Mouse (Mus musculus): ENCODE measurements around the gene Irs2. TPM values are rescaled to one million over a fixed set of nuclear protein-coding genes. Genes with fewer than 3 reads are reported as not detected.

Irs2 gene
- 5.6 and 5.9 TPM in 2 replicates for polyA plus RNA-seq (2016; fragmentation: Nextera tagmentation; extraction: Ambion mirVana)

DNA sequence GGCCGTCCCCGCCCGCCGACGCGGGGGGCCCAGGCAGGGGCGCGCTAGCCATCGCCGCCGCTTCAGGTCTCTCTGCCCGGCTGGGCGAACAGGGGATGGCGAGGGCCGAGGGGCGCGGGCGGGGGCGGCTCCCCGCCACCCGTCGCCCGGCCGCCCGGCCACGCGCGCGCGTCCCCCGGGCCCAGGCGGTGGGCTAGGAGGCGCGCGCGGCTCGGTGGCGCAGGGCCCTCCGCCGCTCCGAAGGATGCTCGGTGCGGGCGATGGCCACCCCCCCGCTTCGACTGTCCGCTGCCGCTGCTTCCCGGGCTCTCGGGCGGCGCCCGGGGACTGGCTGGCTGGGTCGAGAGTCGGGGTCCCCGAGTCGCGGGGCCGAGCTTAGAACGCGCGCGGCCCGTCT, at the start of gene Irs2:
Gene Irs2, minus strand, starts transcription at position 80 of the 397 bp plus-strand sequence.
- 2% methylated on average over 54 of the region's 64 CpGs for WGBS
- peak within 1 kb of the TSS; percentile 99 for H3K27ac ChIP-seq (replicated peaks)
- H3K4me1 ChIP-seq = peaks cover 79% of the 10 kb centered on the region

DNA sequence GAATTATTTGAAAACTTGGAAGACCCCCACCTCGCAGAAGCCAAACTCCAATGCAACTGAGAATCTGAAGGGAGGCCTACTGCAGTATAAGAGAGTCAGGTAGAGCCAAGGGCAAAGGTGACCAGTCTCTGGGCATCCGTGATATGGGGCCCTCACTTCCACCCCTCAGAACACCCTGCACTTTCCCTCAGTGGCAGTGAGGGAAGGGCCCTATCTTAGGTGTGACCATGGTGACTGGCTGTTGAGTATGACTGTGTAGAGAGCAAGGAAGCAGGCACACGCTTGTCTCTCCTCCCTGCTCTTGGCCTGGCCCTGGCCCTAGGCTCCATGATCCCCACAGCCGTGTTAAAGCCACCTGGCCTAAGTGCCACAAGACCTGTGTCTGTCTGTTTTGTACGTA, 48.4 kb upstream of the Irs2 start:
- Histone ChIP-seq H3K36me3 (no peaks in the 10 kb centered on the region), H3K9me3 (replicated peaks) (no peaks in the 10 kb centered on the region), H3K27ac (replicated peaks) (0 out of 2 replicates have a peak overlapping the region, but pooled peaks have one; percentile 13), H3K4me1 (no peaks in the 10 kb centered on the region), H3K27me3 (ENCODE audit: low read depth, poor library complexity, severe bottlenecking) (no peaks in the 10 kb centered on the region), H3K4me3 (no peak overlapping the region)
- 85% methylated on average over 5 of the region's 5 CpGs for WGBS
- no peak for DNase-seq (ENCODE audit: low spot score)

More for the DNA sequence above, at the start of gene Irs2:
- no peaks in the 10 kb centered on the region for H3K9me3 ChIP-seq (replicated peaks)
- no peak for DNase-seq (ENCODE audit: low spot score)
- peaks cover 33% of the 10 kb centered on the region for H3K36me3 ChIP-seq
- H3K27me3 ChIP-seq (ENCODE audit: low read depth, poor library complexity, severe bottlenecking) = peaks cover 18% of the 10 kb centered on the region; the same call in 1 of the 2 replicates
- H3K4me3 ChIP-seq = peak within 1 kb of the TSS; percentile 94

- no peak for DNase-seq (ENCODE audit: low spot score)
- no peaks in the 10 kb centered on the region for H3K36me3 ChIP-seq
- no peaks in the 10 kb centered on the region for H3K27me3 ChIP-seq (ENCODE audit: low read depth, poor library complexity, severe bottlenecking)
- H3K4me1 ChIP-seq = no peaks in the 10 kb centered on the region
- WGBS = 94% methylated on average over 8 of the region's 8 CpGs
- no peak overlapping the region for H3K27ac ChIP-seq (replicated peaks)
- H3K9me3 ChIP-seq (replicated peaks) = no peaks in the 10 kb centered on the region
- no peak overlapping the region for H3K4me3 ChIP-seq
Measured at GRCm38 (mm10) chr8:11056175-11056563, 47.9 kb upstream of the Irs2 start.

GRCm38 (mm10) chr8:11055557-11056174, 47.4 kb upstream of the Irs2 start:
- Histone ChIP-seq H3K27me3 (ENCODE audit: low read depth, poor library complexity, severe bottlenecking) (no peaks in the 10 kb centered on the region), H3K27ac (replicated peaks) (no peak overlapping the region), H3K9me3 (replicated peaks) (no peaks in the 10 kb centered on the region), H3K36me3 (no peaks in the 10 kb centered on the region), H3K4me3 (no peak overlapping the region), H3K4me1 (no peaks in the 10 kb centered on the region)
- no peak for DNase-seq (ENCODE audit: low spot score)
- 81% methylated on average over 16 of the region's 16 CpGs for WGBS

- no peaks in the 10 kb centered on the region for H3K4me1 ChIP-seq
- no peak overlapping the region for H3K4me3 ChIP-seq
- WGBS = 76% methylated on average over 5 of the region's 5 CpGs
- DNase-seq (ENCODE audit: low spot score) = no peak
- H3K36me3 ChIP-seq = no peaks in the 10 kb centered on the region
- H3K27ac ChIP-seq (replicated peaks) = no peak overlapping the region
- no peaks in the 10 kb centered on the region for H3K9me3 ChIP-seq (replicated peaks)
- H3K27me3 ChIP-seq (ENCODE audit: low read depth, poor library complexity, severe bottlenecking) = no peaks in the 10 kb centered on the region
Measured at GRCm38 (mm10) chr8:11049835-11050234, 41.6 kb upstream of the Irs2 start.

- WGBS = 93% methylated on average over 1 of the region's 1 CpGs
- no peak for DNase-seq (ENCODE audit: low spot score)
- Histone ChIP-seq H3K9me3 (replicated peaks) (no peaks in the 10 kb centered on the region), H3K27ac (replicated peaks) (no peak overlapping the region), H3K4me1 (peaks cover 5% of the 10 kb centered on the region; the same call in 1 of the 2 replicates), H3K36me3 (no peaks in the 10 kb centered on the region), H3K4me3 (no peak overlapping the region), H3K27me3 (ENCODE audit: low read depth, poor library complexity, severe bottlenecking) (no peaks in the 10 kb centered on the region)
Measured at GRCm38 (mm10) chr8:11047812-11048211, 39.6 kb upstream of the Irs2 start.

- no peaks in the 10 kb centered on the region for H3K9me3 ChIP-seq (replicated peaks)
- H3K27me3 ChIP-seq (ENCODE audit: low read depth, poor library complexity, severe bottlenecking) = no peaks in the 10 kb centered on the region
- peaks cover 5% of the 10 kb centered on the region; the same call in 1 of the 2 replicates for H3K4me1 ChIP-seq
- WGBS = 83% methylated on average over 11 of the region's 11 CpGs
- no peak overlapping the region for H3K27ac ChIP-seq (replicated peaks)
- no peak for DNase-seq (ENCODE audit: low spot score)
- no peak overlapping the region for H3K4me3 ChIP-seq
- no peaks in the 10 kb centered on the region for H3K36me3 ChIP-seq
Measured at GRCm38 (mm10) chr8:11044660-11045059, 36.4 kb upstream of the Irs2 start.

DNA sequence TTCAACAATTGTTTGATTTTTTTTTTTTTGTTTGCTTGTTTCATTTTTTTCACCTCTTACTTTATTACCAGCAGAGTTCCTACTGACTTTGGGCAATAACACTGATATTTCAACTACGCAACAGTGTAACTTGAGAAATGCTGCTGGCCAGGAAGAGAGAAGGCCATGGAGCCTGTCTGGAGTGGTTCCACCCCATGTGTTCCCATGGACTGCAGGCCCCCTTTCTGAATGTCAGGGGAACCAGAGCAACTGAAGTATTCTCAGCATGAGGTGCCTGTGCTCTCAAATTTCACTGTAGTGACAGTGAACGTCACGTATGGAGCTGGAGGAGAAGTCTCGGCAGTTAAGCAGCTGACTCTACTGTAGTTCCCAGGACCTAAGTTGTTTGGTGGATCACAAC, 35.3 kb upstream of the Irs2 start:
- Histone ChIP-seq H3K27me3 (ENCODE audit: low read depth, poor library complexity, severe bottlenecking) (no peaks in the 10 kb centered on the region), H3K4me3 (no peak overlapping the region), H3K27ac (replicated peaks) (no peak overlapping the region), H3K4me1 (peaks cover 5% of the 10 kb centered on the region; the same call in 1 of the 2 replicates), H3K9me3 (replicated peaks) (no peaks in the 10 kb centered on the region), H3K36me3 (no peaks in the 10 kb centered on the region)
- WGBS = 81% methylated on average over 4 of the region's 4 CpGs
- DNase-seq (ENCODE audit: low spot score) = no peak

GRCm38 (mm10) chr8:11042872-11043587, 34.8 kb upstream of the Irs2 start:
- Histone ChIP-seq H3K27me3 (ENCODE audit: low read depth, poor library complexity, severe bottlenecking) (no peaks in the 10 kb centered on the region), H3K4me3 (no peak overlapping the region), H3K9me3 (replicated peaks) (no peaks in the 10 kb centered on the region), H3K27ac (replicated peaks) (0 out of 2 replicates have a peak overlapping the region, but pooled peaks have one; percentile 39), H3K4me1 (peaks cover 5% of the 10 kb centered on the region; the same call in 1 of the 2 replicates), H3K36me3 (no peaks in the 10 kb centered on the region)
- WGBS = 80% methylated on average over 9 of the region's 9 CpGs
- DNase-seq (ENCODE audit: low spot score) = no peak

- H3K27ac ChIP-seq (replicated peaks) = no peak overlapping the region
- WGBS = 87% methylated on average over 7 of the region's 7 CpGs
- no peaks in the 10 kb centered on the region for H3K9me3 ChIP-seq (replicated peaks)
- no peaks in the 10 kb centered on the region for H3K27me3 ChIP-seq (ENCODE audit: low read depth, poor library complexity, severe bottlenecking)
- no peak overlapping the region for H3K4me3 ChIP-seq
- peaks cover 16% of the 10 kb centered on the region for H3K4me1 ChIP-seq
- no peak for DNase-seq (ENCODE audit: low spot score)
- H3K36me3 ChIP-seq = no peaks in the 10 kb centered on the region
Measured at GRCm38 (mm10) chr8:11040088-11040487, 31.8 kb upstream of the Irs2 start.

DNA sequence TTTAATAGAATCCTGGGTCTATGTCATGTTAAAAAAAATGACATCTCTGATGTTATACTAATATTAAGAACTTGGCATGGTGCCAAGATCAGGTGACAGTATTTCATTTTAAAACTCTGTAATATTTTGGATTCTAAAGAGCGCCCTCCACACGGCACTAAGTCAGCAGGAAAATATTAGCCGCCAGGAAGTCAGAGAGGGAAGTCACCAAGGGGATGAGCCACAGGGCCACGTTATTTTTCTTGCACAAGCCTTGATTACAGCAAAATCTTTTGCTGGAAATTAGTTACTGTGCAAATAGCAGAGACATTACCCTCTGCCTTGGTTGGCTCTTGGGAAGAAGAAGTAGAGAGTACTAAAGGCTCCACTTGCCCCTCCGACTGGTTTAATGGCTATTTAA, 30.5 kb upstream of the Irs2 start:
- Histone ChIP-seq H3K9me3 (replicated peaks) (no peaks in the 10 kb centered on the region), H3K4me3 (no peak overlapping the region), H3K36me3 (no peaks in the 10 kb centered on the region), H3K4me1 (peaks cover 16% of the 10 kb centered on the region), H3K27me3 (ENCODE audit: low read depth, poor library complexity, severe bottlenecking) (no peaks in the 10 kb centered on the region), H3K27ac (replicated peaks) (no peak overlapping the region)
- WGBS = 90% methylated on average over 5 of the region's 5 CpGs
- DNase-seq (ENCODE audit: low spot score) = no peak

GRCm38 (mm10) chr8:11038367-11038766, 30.1 kb upstream of the Irs2 start:
- DNase-seq (ENCODE audit: low spot score) = no peak
- Histone ChIP-seq H3K27ac (replicated peaks) (no peak overlapping the region), H3K27me3 (ENCODE audit: low read depth, poor library complexity, severe bottlenecking) (no peaks in the 10 kb centered on the region), H3K36me3 (no peaks in the 10 kb centered on the region), H3K4me3 (no peak overlapping the region), H3K9me3 (replicated peaks) (no peaks in the 10 kb centered on the region), H3K4me1 (peaks cover 16% of the 10 kb centered on the region)
- 87% methylated on average over 5 of the region's 5 CpGs for WGBS

DNA sequence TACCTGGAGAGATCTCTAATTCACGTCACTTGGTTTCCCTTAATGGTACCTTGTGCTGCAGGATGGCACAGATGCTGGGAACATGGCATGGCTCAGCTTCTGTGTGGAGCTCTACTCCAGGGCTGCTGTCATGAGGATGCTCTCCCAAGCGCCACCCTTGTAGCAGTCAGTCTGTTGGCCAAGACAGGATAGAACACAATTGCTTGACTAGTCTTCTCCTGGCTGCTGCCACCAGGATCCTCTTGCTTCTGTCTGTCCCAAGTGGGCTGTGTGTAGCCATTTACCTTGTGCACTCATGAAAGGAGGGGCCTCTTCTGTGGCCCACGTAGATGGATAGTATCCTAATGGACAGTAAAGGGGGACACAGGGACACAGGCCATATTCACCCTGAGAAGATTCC, 28.5 kb upstream of the Irs2 start:
- no peaks in the 10 kb centered on the region for H3K36me3 ChIP-seq
- no peak overlapping the region for H3K4me3 ChIP-seq
- H3K9me3 ChIP-seq (replicated peaks) = no peaks in the 10 kb centered on the region
- H3K27me3 ChIP-seq (ENCODE audit: low read depth, poor library complexity, severe bottlenecking) = 0 out of 2 replicates have a peak, but pooled peaks cover 4% of the 10 kb centered on the region
- H3K4me1 ChIP-seq = peaks cover 11% of the 10 kb centered on the region
- no peak overlapping the region for H3K27ac ChIP-seq (replicated peaks)
- no peak for DNase-seq (ENCODE audit: low spot score)
- 90% methylated on average over 3 of the region's 3 CpGs for WGBS
